Mouse (Mus musculus): ENCODE results near the gene Rab40c.

GRCm38 (mm10) chr17:25880913-25881641 lies 38.5 kb downstream of the Rab40c start:
- TF ChIP-seq CTCF (IDR thresholded peaks at IDR 0.05; ENCODE audit: low read depth), result no peak
- no peak for TF ChIP-seq EP300 (IDR thresholded peaks at IDR 0.05; ENCODE audit: low read depth)
